Mouse (Mus musculus): ENCODE data around the gene Srf.

The Srf gene

DNA sequence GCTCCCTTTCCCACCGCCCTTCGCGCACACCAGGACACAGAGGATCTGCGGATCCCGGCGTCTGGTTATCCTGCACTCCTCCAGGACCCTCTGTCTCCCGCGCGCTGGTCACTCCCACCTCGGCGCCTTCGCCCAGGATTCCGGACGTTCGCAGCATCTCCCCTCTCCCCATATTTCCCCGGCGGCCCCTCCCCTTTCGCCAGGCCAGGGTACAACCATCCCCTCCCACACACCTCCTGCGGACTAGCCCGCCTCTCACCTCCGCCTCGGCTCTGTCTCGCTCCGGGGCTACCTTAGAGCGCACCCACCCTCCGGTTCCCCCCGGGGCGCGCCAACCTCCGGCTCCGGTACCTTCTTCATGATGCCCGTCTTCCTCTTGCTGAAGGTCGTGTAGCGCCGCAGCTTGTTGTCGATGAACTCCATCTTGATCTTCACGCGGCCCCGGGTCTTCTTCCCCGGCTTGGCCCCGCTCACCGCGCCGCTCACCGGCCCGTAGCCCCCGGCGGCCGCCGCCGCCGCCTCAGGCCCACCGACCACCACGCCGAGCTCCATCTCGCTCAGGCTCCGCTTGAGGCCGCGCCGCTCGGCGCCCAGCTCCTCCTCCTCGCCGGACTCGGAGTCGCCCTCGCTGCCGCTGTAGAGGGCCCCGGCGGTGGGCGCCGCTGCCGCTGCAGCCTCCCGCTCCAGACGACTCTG lies 850 bp downstream of the Srf start:
- DNase-seq, result peak; percentile 24 to 31

DNA sequence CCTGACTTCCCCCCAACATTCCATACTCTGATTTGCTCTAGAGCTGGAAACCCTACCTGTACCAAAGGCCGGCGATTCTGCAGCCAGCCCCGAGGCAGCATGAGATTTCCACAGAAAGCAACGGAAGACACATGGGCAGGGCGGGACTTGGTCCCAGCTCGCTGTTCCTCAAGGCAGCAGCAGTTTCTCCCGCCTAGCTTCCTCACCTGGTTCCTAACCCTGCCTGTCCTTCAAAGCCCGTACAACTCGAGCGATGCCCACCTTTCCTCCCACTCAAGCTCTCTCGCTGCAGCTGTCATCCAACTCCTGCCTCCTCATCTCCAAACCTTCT lies 1.4 kb downstream of the Srf start:
- DNase-seq, result peak; percentile 19 to 21

DNA sequence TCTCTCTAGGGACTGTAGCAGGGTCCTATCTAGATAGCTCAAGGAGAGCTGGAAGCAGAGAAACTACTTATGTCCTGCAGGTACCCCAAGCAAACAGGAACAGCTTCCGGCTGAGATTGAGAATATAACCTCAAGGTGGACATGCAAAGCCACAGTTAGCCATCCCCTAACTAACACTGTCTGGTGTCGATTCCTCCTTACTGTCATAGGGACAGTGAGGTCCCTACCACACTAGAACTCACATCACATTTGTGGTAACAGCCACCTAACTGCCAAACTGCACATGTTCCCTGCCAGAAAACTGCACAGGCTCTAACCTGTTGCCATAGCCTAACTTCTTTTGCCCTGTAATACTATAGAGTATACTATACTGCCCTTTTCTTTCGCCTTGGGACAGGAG lies 2.0 kb downstream of the Srf start:
- peak in 1 of 2 experiments; percentile 7 for DNase-seq

DNA sequence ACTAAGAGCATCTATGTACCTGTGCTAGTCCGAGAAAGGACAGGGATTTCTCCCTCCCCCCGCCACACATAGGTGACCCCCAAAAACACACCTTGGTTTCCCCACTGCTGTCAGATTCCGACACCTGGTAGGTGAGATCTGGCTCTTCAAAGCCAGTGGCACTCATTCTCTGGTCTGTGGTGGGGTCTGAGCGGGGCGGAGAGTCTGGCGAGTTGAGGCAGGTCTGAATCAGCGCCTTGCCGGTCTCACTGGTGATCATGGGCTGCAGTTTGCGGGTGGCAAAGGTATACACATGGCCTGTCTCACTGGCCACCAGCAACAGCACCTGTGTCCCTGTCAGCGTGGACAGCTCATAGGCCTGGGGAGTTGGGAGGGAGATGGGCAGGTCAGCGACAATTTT lies 2.5 kb downstream of the Srf start:
- DNase-seq, result no peak

DNA sequence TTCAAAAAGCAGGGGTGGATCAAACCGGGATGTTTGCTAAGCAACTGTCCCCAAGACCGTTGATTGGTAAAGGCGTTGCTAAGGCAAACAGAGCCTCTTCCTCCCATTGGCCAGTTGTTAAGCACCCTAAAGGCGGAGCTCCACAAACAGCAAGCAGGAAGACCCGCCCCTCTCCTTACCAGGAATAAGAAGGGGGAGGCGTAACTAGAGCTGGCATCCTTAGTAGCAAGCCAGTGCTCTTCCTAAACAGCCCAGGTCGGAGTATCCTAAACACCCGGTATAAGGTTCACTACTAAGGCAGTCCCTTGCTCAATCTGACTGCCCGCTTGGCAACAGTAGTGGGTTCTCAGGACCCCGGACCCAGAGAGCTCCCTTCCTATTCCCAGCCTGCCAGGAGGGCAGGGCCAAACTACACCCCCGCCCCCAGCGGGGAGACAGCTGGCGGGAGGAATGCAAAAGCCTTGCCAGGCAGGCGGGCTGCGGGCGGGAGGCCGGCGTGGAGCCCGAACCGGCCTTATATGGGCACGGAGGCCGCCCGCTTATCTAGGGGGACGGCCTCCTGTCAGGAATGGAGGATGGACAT lies 3.0 kb downstream of the Srf start:
- peak; percentile 92 to 96 for DNase-seq

DNA sequence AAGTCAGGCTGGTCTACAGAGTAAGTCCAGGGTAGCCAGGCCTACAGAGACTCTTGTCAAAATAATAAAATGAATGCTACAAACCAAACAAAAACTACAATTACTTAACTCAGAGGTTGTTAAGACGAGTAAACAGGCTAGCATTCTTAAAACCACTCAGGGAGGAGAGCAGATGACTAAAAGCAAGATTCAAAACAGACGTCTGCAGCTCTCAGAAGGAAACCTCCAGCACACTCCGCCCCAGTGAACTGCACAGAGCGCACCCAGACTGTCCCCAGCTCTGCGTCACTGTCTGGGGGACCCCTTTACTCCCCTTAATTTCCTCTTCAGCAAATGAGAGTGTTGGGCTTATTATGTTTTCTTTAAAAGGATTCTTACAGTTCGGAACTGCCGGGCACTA lies 3.8 kb downstream of the Srf start:
- no peak for DNase-seq

DNA sequence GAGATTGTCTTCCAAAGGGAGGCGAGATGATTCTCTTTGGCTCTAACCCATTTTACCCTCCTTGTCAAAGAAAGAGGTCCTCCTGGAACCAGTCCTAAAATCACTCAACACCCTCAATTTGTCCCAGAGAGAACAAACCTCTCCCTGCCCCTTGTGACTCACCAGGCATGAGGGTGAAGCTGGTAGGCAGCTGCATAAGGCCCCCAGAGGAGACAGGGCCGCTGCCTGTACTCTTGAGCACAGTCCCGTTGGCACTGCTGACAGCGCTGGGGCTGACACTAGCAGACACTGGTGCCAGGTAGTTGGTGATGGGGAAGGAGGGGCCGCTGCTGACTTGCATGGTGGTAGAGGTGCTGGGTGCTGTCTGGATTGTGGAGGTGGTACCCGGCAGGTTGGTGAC lies 4.6 kb downstream of the Srf start:
- no peak for DNase-seq

DNA sequence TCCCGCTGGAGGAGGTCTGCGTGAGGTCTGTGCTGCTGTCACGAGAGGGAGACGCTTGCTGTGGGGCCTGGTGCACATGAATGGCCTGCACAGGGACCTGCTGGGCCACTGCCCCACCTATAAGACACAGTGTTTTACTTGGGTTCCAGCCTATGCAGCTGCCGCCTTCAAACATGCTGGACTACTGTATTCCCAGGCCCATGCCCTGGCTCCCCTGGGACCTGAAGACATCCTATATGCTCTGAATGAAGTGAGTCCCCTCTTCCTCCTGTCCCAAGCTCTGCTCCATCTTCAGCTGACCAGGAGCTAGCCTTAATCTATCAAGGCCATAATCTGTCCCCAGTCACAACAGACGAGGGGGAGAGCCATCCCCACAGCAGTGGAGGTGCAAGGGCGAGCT lies 5.1 kb downstream of the Srf start:
- DNase-seq, result no peak

DNA sequence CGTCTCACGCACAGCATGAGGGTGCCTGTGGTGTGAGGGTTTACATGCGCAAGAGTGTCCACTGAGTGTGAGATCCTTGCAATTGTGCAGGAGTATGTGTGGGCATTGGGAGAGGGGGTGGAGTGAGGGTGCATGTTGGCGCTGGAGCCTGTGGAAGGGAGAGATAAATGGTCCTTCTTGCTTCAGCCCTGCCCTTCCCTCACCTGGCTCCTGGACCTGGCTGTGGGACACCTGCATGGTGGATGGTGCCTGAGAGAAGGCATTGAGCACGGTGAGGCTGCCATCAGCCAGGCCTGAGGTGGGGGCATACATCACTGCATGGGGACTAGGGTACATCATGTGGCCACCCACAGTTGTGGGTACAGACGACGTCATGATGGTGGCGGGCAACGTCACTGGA lies 6.3 kb downstream of the Srf start:
- DNase-seq, result no peak

DNA sequence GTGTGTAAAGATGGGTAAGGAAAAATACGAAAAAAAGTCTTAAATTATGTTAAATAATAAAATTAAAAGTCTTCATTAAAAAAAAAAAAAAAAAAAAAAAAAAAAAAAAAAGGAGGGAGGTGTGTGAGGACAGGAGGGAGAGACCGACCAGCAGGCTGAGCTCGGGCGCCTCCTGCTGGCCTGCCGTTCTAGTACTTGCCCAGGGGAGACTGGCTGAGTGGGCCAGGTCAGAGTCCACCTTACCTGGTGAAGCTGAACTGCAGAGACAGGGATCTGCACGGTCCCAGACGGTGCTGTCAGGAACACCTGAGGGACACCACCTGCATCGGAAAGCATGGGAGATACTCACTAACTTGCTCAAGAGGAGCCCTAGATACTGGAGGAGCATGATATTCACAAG lies 6.8 kb downstream of the Srf start:
- peak; percentile 81 to 87 for DNase-seq

DNA sequence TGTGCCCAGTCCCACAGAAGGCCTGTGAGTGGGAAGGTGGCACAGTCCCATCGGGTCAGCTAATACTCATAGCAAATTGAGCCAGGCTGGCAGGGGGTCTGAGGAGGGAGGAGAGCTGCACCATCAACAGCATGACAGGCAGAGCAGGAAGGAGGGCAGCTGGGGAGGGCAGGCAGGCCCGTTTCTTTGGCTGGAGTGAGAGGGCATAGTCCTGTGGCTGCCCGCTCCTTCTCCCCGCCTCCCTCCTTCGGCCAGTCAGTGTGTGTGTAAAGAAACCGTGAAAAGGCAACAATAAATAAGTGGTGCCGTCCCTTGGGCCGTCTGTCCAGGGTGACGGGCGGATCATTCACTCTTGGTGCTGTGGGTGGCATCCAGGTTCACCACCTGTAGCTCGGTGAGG lies 7.2 kb downstream of the Srf start:
- peak; percentile 51 for DNase-seq

DNA sequence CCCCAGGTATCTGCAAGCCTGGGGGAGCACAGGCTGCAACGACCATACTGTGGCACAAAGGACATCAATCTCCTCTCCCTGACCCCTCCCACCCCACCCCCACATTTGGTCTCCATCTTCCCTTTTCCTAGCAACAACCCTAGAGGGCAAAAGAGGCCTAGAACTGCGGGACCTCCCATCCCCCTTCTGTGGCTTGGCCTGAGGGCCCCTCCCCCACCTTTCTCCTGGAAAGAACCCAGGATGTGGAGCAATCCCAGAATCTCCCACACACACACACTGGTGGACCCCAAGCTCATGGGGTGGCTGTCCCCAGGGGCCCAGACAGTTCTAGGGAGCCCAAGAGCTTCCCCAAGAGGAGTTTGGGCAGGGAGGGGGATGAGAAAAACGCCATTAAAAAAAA lies 8.1 kb downstream of the Srf start:
- no peak for DNase-seq

DNA sequence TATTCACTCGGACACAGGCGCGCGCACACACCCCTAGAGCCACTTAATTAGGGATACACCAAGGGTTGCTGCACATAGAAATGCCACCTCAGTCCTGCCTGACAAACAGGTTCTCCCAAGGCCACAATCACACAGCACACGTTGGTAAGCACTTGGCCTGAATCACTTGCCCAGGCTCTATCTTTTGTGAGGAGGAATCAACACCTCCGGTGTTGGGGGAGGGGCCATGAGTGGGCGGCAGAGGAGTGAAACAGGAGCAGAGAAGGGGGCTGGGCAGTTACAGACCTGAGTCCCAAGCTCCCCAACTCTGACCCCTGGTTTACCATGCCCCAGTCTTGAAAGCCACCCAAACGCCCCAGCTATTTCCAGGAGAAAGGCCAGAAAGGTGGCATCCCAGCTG lies 9.0 kb downstream of the Srf start:
- DNase-seq, result no peak

DNA sequence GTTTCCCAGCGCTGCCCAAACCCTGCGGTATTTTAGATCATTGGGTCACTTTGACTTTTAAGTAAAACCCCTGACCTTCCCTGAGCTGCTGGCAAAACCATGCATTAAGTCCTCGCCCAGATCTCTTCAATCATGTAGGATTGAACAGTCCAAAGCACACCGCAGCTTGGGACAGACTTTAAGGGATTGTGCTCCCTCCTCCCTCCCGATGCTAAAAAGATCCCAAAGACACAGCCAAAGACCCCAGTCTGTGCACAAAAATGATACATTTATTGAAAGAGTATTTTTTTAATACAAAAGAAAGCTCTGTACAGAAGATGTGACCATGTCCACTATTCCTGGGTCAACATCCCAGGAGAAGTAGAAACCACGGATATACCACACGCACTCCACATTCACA lies 9.4 kb downstream of the Srf start:
- DNase-seq, result no peak

DNA sequence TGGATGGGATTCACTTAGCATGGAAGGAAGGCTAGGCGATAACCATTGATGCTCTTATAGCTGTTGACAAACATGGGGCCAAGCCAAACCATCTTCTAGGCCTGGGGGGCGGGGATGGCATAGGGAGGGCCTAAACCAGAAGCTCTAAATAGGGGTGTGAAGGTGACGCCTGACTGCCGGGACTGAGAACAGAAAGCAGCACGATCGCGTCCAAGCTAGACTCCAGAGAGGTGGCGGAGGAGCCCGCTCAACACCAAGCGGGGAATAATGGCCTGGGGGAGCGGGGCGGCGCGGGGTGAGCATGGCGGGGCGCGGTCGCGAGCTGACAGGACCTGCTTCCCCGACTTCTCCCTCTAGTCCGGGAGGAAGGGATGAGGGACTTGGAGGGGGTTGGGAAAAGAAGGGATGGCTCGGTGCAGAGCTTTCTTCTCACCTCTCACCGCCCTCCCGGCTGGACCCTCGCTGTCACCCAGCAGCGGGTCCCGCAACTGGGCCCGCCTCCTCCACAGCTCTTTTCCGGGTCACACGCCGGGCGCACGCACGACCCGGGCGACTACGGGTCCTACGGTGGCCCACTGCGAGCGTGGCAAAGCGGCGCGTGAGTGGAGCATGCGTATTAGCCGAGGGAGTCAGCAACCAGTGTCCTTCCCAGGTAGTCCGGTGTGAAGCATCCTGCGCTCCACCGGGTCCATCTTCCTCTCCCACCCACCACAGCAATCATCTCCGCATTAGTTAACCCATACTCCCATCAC lies 10.0 kb downstream of the Srf start, which contains the start of gene Cul9:
Cul9 (minus strand) TSS at position 576 of the 752 bp plus-strand sequence.
- peak; percentile 78 to 82 for DNase-seq

DNA sequence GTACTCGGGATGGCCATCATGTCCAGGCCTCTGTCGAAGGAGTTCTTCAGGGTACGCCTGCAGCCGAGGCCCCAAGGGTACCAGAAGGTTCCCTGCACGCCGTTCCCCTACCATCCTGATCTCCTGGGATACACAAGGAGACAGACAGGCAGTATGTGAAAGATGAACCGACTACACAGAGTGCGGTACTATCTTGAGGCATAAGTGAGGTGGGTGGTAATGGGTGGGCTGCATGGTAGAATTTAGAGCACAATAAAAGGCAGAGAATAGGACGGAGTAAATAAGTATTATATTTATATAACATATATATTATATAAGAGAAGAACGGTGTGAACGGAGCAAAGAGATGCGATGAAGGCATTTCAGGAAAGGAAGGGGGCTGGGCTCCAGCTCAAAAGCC lies 12.3 kb downstream of the Srf start:
- DNase-seq, result no peak

DNA sequence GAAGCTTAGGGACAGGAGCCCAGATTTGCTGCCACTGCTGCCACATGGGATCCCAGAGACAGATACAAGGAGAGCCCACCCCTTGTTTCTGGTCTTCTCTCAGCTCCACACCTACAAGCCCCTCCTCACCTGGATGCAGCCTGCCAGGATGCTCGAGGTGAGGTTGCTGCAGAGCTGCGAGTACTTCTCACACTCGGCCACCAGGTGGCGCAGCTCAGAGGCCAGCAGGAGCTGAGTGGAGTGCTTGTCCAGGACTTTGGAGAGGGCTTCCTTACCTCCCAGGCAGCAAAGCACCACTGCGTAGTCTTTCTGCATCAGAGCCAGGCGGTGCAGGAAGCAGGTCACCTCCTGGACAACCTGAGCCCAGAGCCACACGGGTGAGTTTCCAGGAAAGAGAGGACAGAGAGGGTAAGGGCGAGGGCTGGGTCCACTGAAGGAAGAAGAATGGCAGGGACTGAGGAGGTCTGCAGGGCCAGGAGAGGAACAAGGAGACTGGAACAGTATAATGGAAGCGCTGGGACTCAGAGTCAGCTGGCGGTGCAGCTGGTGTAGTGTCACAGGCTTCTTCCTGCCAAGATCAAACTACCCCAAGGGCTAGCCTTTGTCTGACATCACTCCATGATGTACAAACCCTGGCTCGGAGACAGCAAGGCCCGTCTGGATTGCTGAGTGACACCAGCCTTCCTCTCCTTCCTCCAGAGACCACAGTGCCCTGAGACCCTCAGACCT lies 30.2 kb downstream of the Srf start:
- peak; percentile 48 to 74 for DNase-seq

DNA sequence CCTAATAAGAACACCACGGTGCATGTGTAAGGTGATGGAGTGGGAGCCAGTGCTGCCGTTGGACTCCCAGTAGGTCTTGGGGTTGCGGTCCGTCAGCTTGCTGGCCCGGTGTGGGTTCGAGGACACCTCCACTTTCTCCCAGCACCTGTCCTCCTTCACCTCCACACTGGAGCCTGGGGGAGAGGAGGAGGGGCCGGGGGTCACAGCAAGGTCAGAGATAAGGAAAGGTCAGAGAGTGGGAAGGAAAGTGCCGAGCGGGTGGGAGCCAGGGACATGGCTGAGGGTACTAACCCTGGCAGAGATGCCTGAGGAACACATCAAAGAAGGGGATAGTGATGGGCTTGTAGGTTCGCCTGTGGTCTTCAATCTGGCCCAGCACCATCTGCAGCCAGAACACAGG lies 30.9 kb downstream of the Srf start:
- DNase-seq, result no peak

DNA sequence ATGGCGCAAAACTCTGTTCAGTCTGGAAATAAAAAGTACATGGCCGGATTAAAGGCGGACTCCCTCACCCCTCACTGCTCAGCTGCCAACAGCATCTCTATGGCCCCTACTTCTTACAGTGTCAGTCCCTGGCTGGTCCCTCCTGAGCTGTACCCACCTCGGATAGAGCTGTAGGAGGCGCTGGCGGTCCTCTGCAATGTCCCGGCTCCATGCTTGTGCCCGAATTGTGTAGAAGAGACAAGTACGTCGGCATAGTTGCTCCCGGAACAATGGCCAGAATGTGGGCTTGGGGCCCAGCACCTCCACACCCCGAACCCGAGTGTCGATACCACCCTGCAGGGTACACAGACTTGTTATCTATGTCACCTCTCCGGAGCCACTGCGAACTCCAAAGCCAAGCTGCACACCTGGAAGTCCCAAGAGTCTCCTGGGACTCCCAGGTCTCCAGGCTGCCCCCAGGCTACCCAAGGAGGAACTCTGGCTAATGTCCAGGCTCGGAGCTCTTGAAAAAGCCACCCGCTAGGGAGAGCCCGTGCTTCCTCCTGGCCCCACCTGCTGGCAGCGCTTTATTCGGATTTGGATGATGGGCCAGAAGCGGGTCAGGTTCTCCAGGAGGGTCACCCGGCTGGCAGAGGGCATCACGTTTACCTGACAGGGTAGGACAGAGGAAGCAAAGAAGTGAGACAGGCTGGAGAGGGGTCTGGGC lies 33.9 kb downstream of the Srf start:
- no peak for DNase-seq

DNA sequence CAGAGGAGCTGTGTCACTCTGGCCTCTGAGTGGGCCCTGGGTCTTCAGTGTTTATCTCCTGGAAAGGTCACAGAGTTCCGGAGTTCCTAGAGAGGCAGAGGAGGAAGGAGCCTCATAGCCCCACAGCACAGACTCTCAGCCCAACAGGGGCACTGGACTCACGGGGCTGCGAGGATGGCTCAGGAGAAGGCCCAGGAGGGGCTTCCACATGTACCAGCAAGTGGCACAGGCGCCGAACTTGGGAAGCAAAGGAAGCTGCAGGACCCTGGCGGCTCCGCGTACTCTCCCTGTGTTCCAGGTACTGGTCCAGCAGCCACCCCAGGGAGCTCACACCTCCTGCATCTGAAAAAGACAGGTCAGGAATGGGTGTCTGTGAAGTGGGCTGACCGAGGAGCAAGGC lies 34.8 kb downstream of the Srf start:
- no peak for DNase-seq

DNA sequence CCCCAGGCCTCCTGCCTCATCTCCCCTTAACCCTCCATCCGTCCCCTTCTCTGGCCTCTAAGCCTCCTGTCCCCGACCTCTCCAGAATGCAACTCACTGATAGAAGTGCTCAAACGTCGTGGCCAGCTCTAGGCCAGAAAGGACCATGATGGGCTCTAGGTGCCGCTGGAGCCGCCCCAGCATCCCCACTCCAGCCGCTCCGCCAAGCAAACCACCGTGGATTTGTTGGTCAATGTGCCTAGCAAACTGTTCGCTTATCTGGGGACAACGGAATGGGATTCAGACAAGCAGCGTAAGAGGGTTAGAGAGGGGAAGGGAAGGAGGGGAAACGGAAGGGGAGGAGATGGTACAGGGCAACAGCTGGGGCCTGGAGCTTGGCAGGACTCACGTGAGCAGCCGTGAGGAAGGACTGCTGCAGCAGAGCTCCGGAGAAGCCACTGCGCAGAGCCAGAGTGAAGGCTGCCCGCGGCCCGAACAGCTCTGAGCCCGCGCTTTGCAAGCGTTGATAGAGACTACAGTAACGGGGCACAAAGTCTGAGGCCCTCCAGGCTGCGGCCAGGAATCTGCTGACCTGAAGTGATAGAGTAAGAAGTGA lies 35.5 kb downstream of the Srf start:
- no peak for DNase-seq

DNA sequence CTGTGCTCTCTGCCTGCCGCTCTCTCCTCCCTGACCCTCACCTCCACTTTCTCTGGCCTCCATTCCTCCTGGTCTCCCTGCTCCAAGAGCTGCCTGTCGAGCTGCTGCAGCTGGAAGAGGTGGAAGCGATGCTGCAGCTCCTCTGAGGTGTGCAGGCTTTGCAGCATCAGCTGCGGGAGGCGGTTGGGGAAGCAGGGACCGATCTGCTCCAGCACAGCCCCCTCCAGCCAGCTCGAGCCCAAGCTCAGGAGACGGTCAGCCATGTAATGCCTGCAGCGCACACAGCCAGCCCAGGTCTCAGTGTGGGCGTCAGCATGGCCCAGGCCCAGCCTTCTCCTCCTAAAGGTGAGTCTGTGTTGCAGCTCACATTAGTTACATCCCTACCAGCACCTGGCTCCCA lies 36.0 kb downstream of the Srf start:
- no peak for DNase-seq

DNA sequence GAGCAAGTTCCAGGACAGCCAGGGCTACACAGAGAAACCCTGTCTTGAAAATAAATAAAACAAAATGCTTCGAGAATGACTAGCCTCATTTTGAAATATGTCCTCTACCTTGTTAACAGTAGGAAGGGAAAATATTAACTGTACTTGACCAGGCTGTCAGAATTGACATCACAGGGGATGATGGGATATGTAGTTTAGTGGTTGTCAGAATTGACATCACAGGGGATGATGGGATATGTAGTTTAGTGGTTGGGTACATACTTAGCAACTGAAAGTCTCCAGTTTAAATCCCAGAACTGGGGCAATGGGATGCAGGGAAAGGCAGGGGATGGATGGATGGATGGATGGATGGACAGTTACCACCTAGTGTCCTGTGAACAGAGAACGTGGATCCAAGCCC lies 42.6 kb downstream of the Srf start:
- peak in 1 of 2 experiments; percentile 38 for DNase-seq

Measured in kidney, adult 8-10 months (tissue).